Mouse (Mus musculus) erythroblast, embryonic 14.5 days (primary cell): ENCODE results near the gene Nav2.

Experiments used
- GATA1 ChIP-seq: IDR thresholded peaks from 2 replicates; pipeline ENCODE4 v1.6.1; 2012; ENCODE audit warnings: low read length, inconsistent platforms, mixed read lengths
- TAL1 ChIP-seq: IDR thresholded peaks from 3 replicates; pipeline ENCODE4 v1.6.1; 2012; ENCODE audit warnings: low read length, inconsistent platforms, mixed read lengths

DNA sequence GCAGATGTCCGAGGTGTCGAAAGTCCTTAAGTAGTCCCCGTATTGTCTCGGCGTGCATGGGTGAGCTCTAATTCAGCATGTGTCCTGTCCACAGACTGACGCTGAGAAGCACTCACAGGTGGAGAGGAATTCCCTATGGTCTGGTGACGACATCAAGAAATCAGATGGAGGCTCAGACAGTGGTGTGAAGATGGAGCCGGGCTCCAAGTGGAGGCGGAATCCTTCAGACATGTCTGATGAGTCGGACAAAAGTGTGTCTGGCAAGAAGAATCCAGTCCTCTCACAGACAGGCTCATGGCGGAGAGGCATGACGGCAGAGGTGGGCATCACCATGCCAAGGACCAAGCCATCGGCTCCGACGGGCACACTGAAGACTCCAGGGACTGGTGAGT lies 637.2 kb downstream of the Nav2 start:
- TF ChIP-seq TAL1 (no peak), GATA1 (no peak)
